Comparison of ENCODE assay signal across 8 mouse cellular contexts in genomic region chr4:147808483-147808882, GRCm38 (mm10). TPM values are rescaled to one million over a fixed set of nuclear protein-coding genes. Genes with fewer than 3 reads are reported as not detected.
DNase-seq lines count a peak whose midpoint lies in the region; ATAC-seq and TF ChIP-seq lines count a peak whose summit lies in the region.
"Not testable (repeated sequence)": the region's sequence is repeated elsewhere in the genome, so short reads cannot be mapped to it uniquely, and the experiment has no call there.

No protein-coding gene starts in this region.

- peaks cover 12% of the 10 kb centered on the region for H3K36me3 ChIP-seq in ES-Bruce4 (ENCODE audit: control insufficient read depth, insufficient read depth, low read length, poor library complexity, severe bottlenecking)
- not testable (repeated sequence) for H3K36me3 ChIP-seq in embryonic facial prominence, embryonic 13.5 days; heart, embryonic 11.5 days (ENCODE audit: control insufficient read depth, insufficient read depth, low read length); hindbrain, embryonic 16.5 days (ENCODE audit: control insufficient read depth, insufficient read depth, low read length); limb, embryonic 11.5 days (ENCODE audit: control insufficient read depth, insufficient read depth, low read length); lung, embryonic 14.5 days (ENCODE audit: insufficient read depth); midbrain, embryonic 14.5 days (ENCODE audit: control insufficient read depth, insufficient read depth, low read length); stomach, embryonic 15.5 days

- peak overlapping the region; percentile 79 for H3K9ac ChIP-seq in ES-Bruce4 (ENCODE audit: low read depth, poor library complexity, severe bottlenecking)
- H3K9ac ChIP-seq in embryonic facial prominence, embryonic 13.5 days; heart, embryonic 11.5 days (ENCODE audit: low read depth, low read length); hindbrain, embryonic 16.5 days (ENCODE audit: low read depth, low read length); limb, embryonic 11.5 days (ENCODE audit: low read length); lung, embryonic 14.5 days; midbrain, embryonic 14.5 days (replicated peaks; ENCODE audit: low read length); stomach, embryonic 15.5 days: not testable (repeated sequence)

- not testable (repeated sequence) for ATAC-seq in embryonic facial prominence, embryonic 13.5 days (ENCODE audit: insufficient number of reproducible peaks, insufficient read depth, low FRiP score, low TSS enrichment, low read depth); heart, embryonic 11.5 days (replicated peaks; ENCODE audit: insufficient number of reproducible peaks, low FRiP score, low TSS enrichment); hindbrain, embryonic 16.5 days; limb, embryonic 11.5 days (ENCODE audit: insufficient number of reproducible peaks, low FRiP score, low TSS enrichment, low read depth); midbrain, embryonic 14.5 days (ENCODE audit: low FRiP score, low TSS enrichment)
- ATAC-seq in lung, embryonic 14.5 days (ENCODE audit: insufficient read depth) = peak; percentile 47
- ATAC-seq in stomach, embryonic 15.5 days (ENCODE audit: insufficient read depth, low FRiP score, low read depth) = 0 out of 2 replicates have a peak, but pooled peaks have one; percentile 50

- not testable (repeated sequence) for H3K9me3 ChIP-seq in ES-Bruce4 (replicated peaks; ENCODE audit: control insufficient read depth, insufficient read depth, low read length, poor library complexity, severe bottlenecking); embryonic facial prominence, embryonic 13.5 days; heart, embryonic 11.5 days (replicated peaks; ENCODE audit: control insufficient read depth, low read length); hindbrain, embryonic 16.5 days (ENCODE audit: control insufficient read depth, low read length); limb, embryonic 11.5 days (ENCODE audit: control insufficient read depth, low read length); lung, embryonic 14.5 days (ENCODE audit: low read depth, low read length); midbrain, embryonic 14.5 days (ENCODE audit: control insufficient read depth, low read length); stomach, embryonic 15.5 days

- H3K4me1 ChIP-seq in ES-Bruce4 (ENCODE audit: control insufficient read depth, insufficient read depth, low read length); embryonic facial prominence, embryonic 13.5 days; heart, embryonic 11.5 days (ENCODE audit: control insufficient read depth, insufficient read depth, low read length); hindbrain, embryonic 16.5 days (ENCODE audit: control insufficient read depth, insufficient read depth, low read depth, low read length); limb, embryonic 11.5 days (ENCODE audit: control insufficient read depth, insufficient read depth, low read length); lung, embryonic 14.5 days (ENCODE audit: insufficient read depth); midbrain, embryonic 14.5 days (ENCODE audit: control insufficient read depth, insufficient read depth, low read length); stomach, embryonic 15.5 days: not testable (repeated sequence)

- not testable (repeated sequence) for H3K27me3 ChIP-seq in ES-Bruce4 (ENCODE audit: control insufficient read depth, insufficient read depth, low read length, poor library complexity, severe bottlenecking); embryonic facial prominence, embryonic 13.5 days; heart, embryonic 11.5 days (ENCODE audit: control insufficient read depth, insufficient read depth, low read length); hindbrain, embryonic 16.5 days (replicated peaks; ENCODE audit: control insufficient read depth, insufficient read depth, low read length); limb, embryonic 11.5 days (ENCODE audit: control insufficient read depth, insufficient read depth, low read length); lung, embryonic 14.5 days (ENCODE audit: insufficient read depth, low read length); midbrain, embryonic 14.5 days (ENCODE audit: control insufficient read depth, insufficient read depth, low read length); stomach, embryonic 15.5 days (replicated peaks)

- 71% methylated on average over 4 of the region's 4 CpGs for WGBS in embryonic facial prominence, embryonic 13.5 days
- 60% methylated on average over 4 of the region's 4 CpGs for WGBS in heart, embryonic 11.5 days (ENCODE audit: insufficient replicate concordance)
- 82% methylated on average over 4 of the region's 4 CpGs for WGBS in hindbrain, embryonic 16.5 days
- 71% methylated on average over 4 of the region's 4 CpGs for WGBS in limb, embryonic 11.5 days
- WGBS in lung, embryonic 14.5 days = 70% methylated on average over 4 of the region's 4 CpGs
- WGBS in midbrain, embryonic 14.5 days = 81% methylated on average over 4 of the region's 4 CpGs
- WGBS in stomach, embryonic 15.5 days = 73% methylated on average over 4 of the region's 4 CpGs

- H3K27ac ChIP-seq in ES-Bruce4 (ENCODE audit: insufficient read depth, low read length) = peak overlapping the region; percentile 81
- H3K27ac ChIP-seq in embryonic facial prominence, embryonic 13.5 days; heart, embryonic 11.5 days (ENCODE audit: low read depth, low read length); hindbrain, embryonic 16.5 days (ENCODE audit: low read depth, low read length); limb, embryonic 11.5 days (replicated peaks; ENCODE audit: low read depth, low read length); lung, embryonic 14.5 days (ENCODE audit: low read depth); midbrain, embryonic 14.5 days (replicated peaks; ENCODE audit: low read depth, low read length); stomach, embryonic 15.5 days: not testable (repeated sequence)

- TF ChIP-seq POLR2A in ES-Bruce4 (IDR thresholded peaks at IDR 0.05; ENCODE audit: insufficient read depth, low read length) = not testable (repeated sequence)

- not testable (repeated sequence) for DNase-seq in limb, embryonic 11.5 days (ENCODE audit: low spot score); lung, embryonic 14.5 days; midbrain, embryonic 14.5 days

- peak overlapping the region; percentile 77 for H3K4me2 ChIP-seq in embryonic facial prominence, embryonic 13.5 days
- peak overlapping the region; percentile 71 for H3K4me2 ChIP-seq in heart, embryonic 11.5 days
- H3K4me2 ChIP-seq in hindbrain, embryonic 16.5 days (ENCODE audit: low read length) = peak overlapping the region; percentile 55; the same call in 1 of the 2 replicates
- peak overlapping the region; percentile 58; the same call in 1 of the 2 replicates for H3K4me2 ChIP-seq in limb, embryonic 11.5 days (ENCODE audit: low read depth, severe bottlenecking)
- H3K4me2 ChIP-seq in lung, embryonic 14.5 days = peak overlapping the region; percentile 67
- peak overlapping the region; percentile 58; the same call in 1 of the 2 replicates for H3K4me2 ChIP-seq in midbrain, embryonic 14.5 days (ENCODE audit: low read length)
- peak overlapping the region; percentile 69 for H3K4me2 ChIP-seq in stomach, embryonic 15.5 days

- H3K4me3 ChIP-seq in ES-Bruce4 (ENCODE audit: low read depth, low read length) = peak overlapping the region; percentile 45; the same call in 1 of the 2 replicates
- peak overlapping the region; percentile 52; the same call in 1 of the 2 replicates for H3K4me3 ChIP-seq in embryonic facial prominence, embryonic 13.5 days
- peak overlapping the region; percentile 60 for H3K4me3 ChIP-seq in heart, embryonic 11.5 days (ENCODE audit: low read depth, low read length)
- not testable (repeated sequence) for H3K4me3 ChIP-seq in hindbrain, embryonic 16.5 days (ENCODE audit: low read length); limb, embryonic 11.5 days (ENCODE audit: low read depth, low read length); lung, embryonic 14.5 days (ENCODE audit: low read depth, low read length); midbrain, embryonic 14.5 days (replicated peaks; ENCODE audit: low read depth, low read length)
- H3K4me3 ChIP-seq in stomach, embryonic 15.5 days (replicated peaks) = peak overlapping the region; percentile 55; the same call in 1 of the 2 replicates

- TF ChIP-seq CTCF in ES-Bruce4 (IDR thresholded peaks at IDR 0.05; ENCODE audit: low read depth, low read length); lung, embryonic 14.5 days (IDR thresholded peaks at IDR 0.05; ENCODE audit: low read depth): not testable (repeated sequence)

- TF ChIP-seq EP300 in ES-Bruce4 (IDR thresholded peaks at IDR 0.05; ENCODE audit: insufficient read depth, low read depth, low read length) = not testable (repeated sequence)

RNA-seq across cellular contexts. Expression of gene Zfp984, which starts 1.1 kb away (rescaled TPM):
- 54.0 and 59.1 TPM in 2 replicates for polyA plus RNA-seq in ES-Bruce4 (2011; ENCODE audit: insufficient read depth, insufficient read length, low read depth, missing spikeins)
- 7.6 TPM in 2 replicates for polyA plus RNA-seq in embryonic facial prominence, embryonic 13.5 days (2015; fragmentation: Nextera tagmentation; extraction: Ambion mirVana)
- polyA plus RNA-seq in heart, embryonic 11.5 days (2014; fragmentation: Nextera tagmentation; extraction: Ambion mirVana) = 9.8 and 11.6 TPM in 2 replicates
- polyA plus RNA-seq in hindbrain, embryonic 16.5 days (2015; fragmentation: Nextera tagmentation; extraction: Ambion mirVana) = 4.0 and 4.1 TPM in 2 replicates
- polyA plus RNA-seq in limb, embryonic 11.5 days (2014; fragmentation: Nextera tagmentation; extraction: Ambion mirVana) = 9.5 and 9.6 TPM in 2 replicates
- 6.9 and 8.6 TPM in 2 replicates for polyA plus RNA-seq in lung, embryonic 14.5 days (2014; fragmentation: Nextera tagmentation; extraction: Ambion mirVana)
- polyA plus RNA-seq in midbrain, embryonic 14.5 days (2014; fragmentation: Nextera tagmentation; extraction: Ambion mirVana) = 4.5 and 4.8 TPM in 2 replicates
- 8.6 and 9.3 TPM in 2 replicates for polyA plus RNA-seq in stomach, embryonic 15.5 days (2015; fragmentation: Nextera tagmentation; extraction: Ambion mirVana)

RNA-seq across cellular contexts. Expression of gene Zfp933, which starts 39.7 kb away (rescaled TPM):
- polyA plus RNA-seq in ES-Bruce4 (2011; ENCODE audit: insufficient read depth, insufficient read length, low read depth, missing spikeins) = 8.8 and 11.5 TPM in 2 replicates
- 7.9 and 8.6 TPM in 2 replicates for polyA plus RNA-seq in embryonic facial prominence, embryonic 13.5 days (2015; fragmentation: Nextera tagmentation; extraction: Ambion mirVana)
- polyA plus RNA-seq in heart, embryonic 11.5 days (2014; fragmentation: Nextera tagmentation; extraction: Ambion mirVana) = 4.9 and 6.9 TPM in 2 replicates
- polyA plus RNA-seq in hindbrain, embryonic 16.5 days (2015; fragmentation: Nextera tagmentation; extraction: Ambion mirVana) = 6.2 and 7.8 TPM in 2 replicates
- 5.2 and 5.3 TPM in 2 replicates for polyA plus RNA-seq in limb, embryonic 11.5 days (2014; fragmentation: Nextera tagmentation; extraction: Ambion mirVana)
- 4.5 and 6.6 TPM in 2 replicates for polyA plus RNA-seq in lung, embryonic 14.5 days (2014; fragmentation: Nextera tagmentation; extraction: Ambion mirVana)
- polyA plus RNA-seq in midbrain, embryonic 14.5 days (2014; fragmentation: Nextera tagmentation; extraction: Ambion mirVana) = 8.7 and 10.9 TPM in 2 replicates
- 4.4 and 5.7 TPM in 2 replicates for polyA plus RNA-seq in stomach, embryonic 15.5 days (2015; fragmentation: Nextera tagmentation; extraction: Ambion mirVana)
